Mouse (Mus musculus) G1E (cell line): ENCODE data around the gene Aoc1.

Experiments
- CTCF ChIP-seq: IDR thresholded peaks from 2 replicates; pipeline ENCODE4 v1.5.1; 2012; ENCODE audit warnings: low read depth, low read length, inconsistent platforms, mixed read lengths
- POLR2AphosphoS5 ChIP-seq: IDR thresholded peaks from 2 replicates; pipeline ENCODE4 v1.6.1; 2012; ENCODE audit warnings: low read depth, low read length, inconsistent platforms; ENCODE audit not compliant: insufficient replicate concordance

DNA sequence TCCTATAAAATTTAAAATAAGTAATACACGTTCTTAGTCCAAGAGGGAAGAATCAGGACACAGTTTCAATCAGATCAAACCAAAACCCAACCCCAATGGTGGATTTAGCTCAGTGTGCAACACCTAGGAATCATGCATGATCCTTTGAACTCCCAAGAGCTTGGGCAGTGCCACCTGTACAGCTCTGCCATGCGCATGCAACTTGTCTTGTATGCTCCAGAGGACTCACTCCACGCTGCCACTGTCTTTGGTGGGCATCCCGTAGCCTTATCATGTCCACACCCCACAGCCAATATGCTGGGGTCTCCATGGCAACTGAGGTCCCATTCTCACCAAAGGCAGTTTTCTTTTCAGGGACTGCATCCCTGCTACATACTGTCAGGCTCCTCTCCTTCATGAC, 5.5 kb upstream of the Aoc1 start:
- TF ChIP-seq POLR2AphosphoS5: no peak
- TF ChIP-seq CTCF: no peak
